Mouse (Mus musculus): ENCODE results near the gene Actrt3.

GRCm38 (mm10) chr3:30573549-30573948 lies 26.2 kb downstream of the Actrt3 start:
- TF ChIP-seq MAFK (IDR thresholded peaks at IDR 0.05; ENCODE audit: insufficient read depth, low read depth, low read length), result no peak
- TF ChIP-seq ZNF384 (IDR thresholded peaks at IDR 0.05; ENCODE audit: low read depth, low read length), result no peak
- TF ChIP-seq HCFC1 (IDR thresholded peaks at IDR 0.05; ENCODE audit: borderline replicate concordance, insufficient read depth, low read length), result no peak

Data from ES-E14 (cell line).